Comparison of ENCODE assay signal across 31 mouse cellular contexts in the genomic region with DNA sequence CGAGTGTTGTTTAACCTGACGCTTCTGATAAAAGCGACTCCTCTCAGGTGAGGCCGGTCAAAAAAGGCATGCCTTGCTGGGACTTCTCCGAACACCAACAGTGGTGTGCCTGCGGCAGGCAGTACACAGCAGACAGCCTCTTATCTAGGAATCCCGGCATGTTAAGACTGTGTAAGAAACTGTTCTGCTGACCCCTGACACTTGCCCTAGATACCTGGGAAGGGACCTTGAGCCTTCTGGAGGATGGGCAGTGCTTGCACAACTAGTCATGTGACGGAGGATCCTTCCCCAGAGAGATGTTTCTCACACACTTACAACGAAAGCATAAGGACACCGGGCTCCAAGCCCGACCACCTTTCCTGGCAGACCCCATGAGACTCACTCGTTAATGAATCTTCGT. TPM values are rescaled to one million over a fixed set of nuclear protein-coding genes. Genes with fewer than 3 reads are reported as not detected.
A peak's percentile ranks its signal among the peaks of the same experiment; 100 is the strongest.
DNase-seq lines count a peak whose midpoint lies in the region; ATAC-seq and TF ChIP-seq lines count a peak whose summit lies in the region.
"Had no signal": no experiment of that assay in that cellular context is flagged by ENCODE, and none has a peak within 500 bp of the region (broad histone marks: within the 10 kb centered on the region; RNA-seq: fewer than 3 reads in every experiment).

No protein-coding gene starts in this region.

- no peak overlapping the region for H3K4me2 ChIP-seq in hindbrain, embryonic 13.5 days
- H3K4me2 ChIP-seq in kidney, embryonic 16.5 days (replicated peaks; ENCODE audit: low read depth, low read length), result no peak overlapping the region
- H3K4me2 ChIP-seq in intestine, embryonic 16.5 days (ENCODE audit: low read depth, low read length), result 0 out of 2 replicates have a peak overlapping the region, but pooled peaks have one; percentile 4
- H3K4me2 ChIP-seq: embryonic facial prominence, embryonic 12.5 days; heart, embryonic 12.5 days; liver, embryonic 15.5 days; lung, embryonic 15.5 days had no signal

- 85% methylated on average over 13 of the region's 13 CpGs for WGBS in hindbrain, embryonic 13.5 days
- 85% methylated on average over 13 of the region's 13 CpGs for WGBS in hindbrain, embryonic 10.5 days
- WGBS in kidney, embryonic 16.5 days, result 84% methylated on average over 13 of the region's 13 CpGs
- WGBS in intestine, embryonic 16.5 days, result 46% methylated on average over 13 of the region's 13 CpGs

- no peak for DNase-seq in hindbrain, embryonic 10.5 days (ENCODE audit: low spot score)
- DNase-seq in kidney, adult 9 months, result peak; percentile 48
- peak; percentile 40 to 72 for DNase-seq in kidney, postnatal 36 days
- DNase-seq in layer of hippocampus, adult 2 months (ENCODE audit: low spot score in 2 of 2), result no peak
- DNase-seq: adrenal gland, postnatal 14 days; cerebellum, adult 11-12 months; cerebellum, adult 9-11 months; embryo, embryonic 11 days; gastrocnemius, postnatal 25 days; heart, adult 11 months; heart, postnatal 4 days; layer of hippocampus, postnatal 36 days; liver; retina, postnatal 1 day; right cerebral cortex, postnatal 25 days; spleen, adult 18-20 months; thymus, postnatal 14 days had no signal

- TF ChIP-seq CTCF in layer of hippocampus, adult 2 months (conservative IDR thresholded peaks at IDR 0.05), result no peak

- no peak for ATAC-seq in hindbrain, embryonic 13.5 days (ENCODE audit: low FRiP score)
- no peak for ATAC-seq in kidney, embryonic 16.5 days (ENCODE audit: low FRiP score, low TSS enrichment)
- ATAC-seq in intestine, embryonic 16.5 days, result peak; percentile 85
- no peak for ATAC-seq in activated CD4-positive, CD25-positive, alpha-beta regulatory T cell, adult 4 months
- ATAC-seq: forebrain, embryonic 14.5 days; hindbrain, embryonic 16.5 days; Patski had no signal

- no peak overlapping the region for H3K4me3 ChIP-seq in hindbrain, embryonic 13.5 days
- no peak overlapping the region for H3K4me3 ChIP-seq in hindbrain, embryonic 10.5 days
- no peak overlapping the region for H3K4me3 ChIP-seq in kidney, embryonic 16.5 days (ENCODE audit: low read length)
- H3K4me3 ChIP-seq in intestine, embryonic 16.5 days (ENCODE audit: low read length), result no peak overlapping the region
- no peak overlapping the region for H3K4me3 ChIP-seq in layer of hippocampus, adult 2 months
- H3K4me3 ChIP-seq: embryonic facial prominence, embryonic 12.5 days; heart, embryonic 12.5 days; liver, embryonic 15.5 days; lung, embryonic 15.5 days; midbrain, embryonic 10.5 days; myocyte had no signal

- 0 out of 2 replicates have a peak, but pooled peaks cover 4% of the 10 kb centered on the region for H3K4me1 ChIP-seq in hindbrain, embryonic 13.5 days (replicated peaks)
- peaks cover 17% of the 10 kb centered on the region for H3K4me1 ChIP-seq in hindbrain, embryonic 10.5 days (replicated peaks)
- H3K4me1 ChIP-seq in kidney, embryonic 16.5 days (ENCODE audit: insufficient read depth, low read length), result peaks cover 9% of the 10 kb centered on the region
- H3K4me1 ChIP-seq in intestine, embryonic 16.5 days (ENCODE audit: control insufficient read depth, insufficient read depth, low read length), result peaks cover 17% of the 10 kb centered on the region

- no peaks in the 10 kb centered on the region for H3K36me3 ChIP-seq in hindbrain, embryonic 13.5 days
- H3K36me3 ChIP-seq in hindbrain, embryonic 10.5 days, result 0 out of 2 replicates have a peak, but pooled peaks cover 5% of the 10 kb centered on the region
- H3K36me3 ChIP-seq in kidney, embryonic 16.5 days (ENCODE audit: insufficient read depth, low read length), result 0 out of 2 replicates have a peak, but pooled peaks cover 6% of the 10 kb centered on the region
- no peaks in the 10 kb centered on the region; the same call in 1 of the 2 replicates for H3K36me3 ChIP-seq in intestine, embryonic 16.5 days (ENCODE audit: control insufficient read depth, insufficient read depth, low read length)
- H3K36me3 ChIP-seq: heart, embryonic 12.5 days; liver, embryonic 15.5 days; lung, embryonic 15.5 days had no signal

- no peaks in the 10 kb centered on the region for H3K27me3 ChIP-seq in hindbrain, embryonic 13.5 days
- no peaks in the 10 kb centered on the region for H3K27me3 ChIP-seq in hindbrain, embryonic 10.5 days (ENCODE audit: insufficient read depth, poor library complexity, severe bottlenecking)
- H3K27me3 ChIP-seq in kidney, embryonic 16.5 days (ENCODE audit: insufficient read depth, low read length), result no peaks in the 10 kb centered on the region
- no peaks in the 10 kb centered on the region for H3K27me3 ChIP-seq in intestine, embryonic 16.5 days (replicated peaks; ENCODE audit: control insufficient read depth, insufficient read depth, low read length)
- H3K27me3 ChIP-seq: embryonic facial prominence, embryonic 12.5 days; heart, embryonic 12.5 days; liver, embryonic 15.5 days; lung, embryonic 15.5 days; Patski had no signal

- H3K27ac ChIP-seq in hindbrain, embryonic 13.5 days, result peak overlapping the region; percentile 42; the same call in 1 of the 2 replicates
- no peak overlapping the region for H3K27ac ChIP-seq in hindbrain, embryonic 10.5 days
- H3K27ac ChIP-seq in kidney, embryonic 16.5 days (ENCODE audit: low read length), result no peak overlapping the region
- peak overlapping the region; percentile 39; the same call in 1 of the 2 replicates for H3K27ac ChIP-seq in intestine, embryonic 16.5 days (ENCODE audit: low read length)
- H3K27ac ChIP-seq in layer of hippocampus, adult 2 months, result no peak overlapping the region
- H3K27ac ChIP-seq: embryonic facial prominence, embryonic 12.5 days; kidney, postnatal 0 days; liver, embryonic 15.5 days; lung, embryonic 15.5 days; midbrain, embryonic 10.5 days had no signal

- no peak overlapping the region for H3K9ac ChIP-seq in hindbrain, embryonic 13.5 days
- no peak overlapping the region for H3K9ac ChIP-seq in kidney, embryonic 16.5 days (replicated peaks; ENCODE audit: low read length)
- H3K9ac ChIP-seq in intestine, embryonic 16.5 days (ENCODE audit: low read depth, low read length), result no peak overlapping the region
- H3K9ac ChIP-seq: embryonic facial prominence, embryonic 12.5 days; heart, embryonic 12.5 days; liver, embryonic 15.5 days; lung, embryonic 15.5 days had no signal

- H3K9me3 ChIP-seq in hindbrain, embryonic 13.5 days, result no peaks in the 10 kb centered on the region
- no peaks in the 10 kb centered on the region for H3K9me3 ChIP-seq in hindbrain, embryonic 10.5 days
- H3K9me3 ChIP-seq in kidney, embryonic 16.5 days (ENCODE audit: low read length), result no peaks in the 10 kb centered on the region
- H3K9me3 ChIP-seq in intestine, embryonic 16.5 days (ENCODE audit: control insufficient read depth, low read length), result no peaks in the 10 kb centered on the region
- H3K9me3 ChIP-seq: heart, embryonic 12.5 days; liver, embryonic 15.5 days; lung, embryonic 15.5 days; midbrain, embryonic 10.5 days had no signal

RNA-seq across cellular contexts. Expression of gene Wipf1, which starts 28.7 kb away (rescaled TPM):
- 2.3 and 2.5 TPM in 2 replicates for polyA plus RNA-seq in hindbrain, embryonic 13.5 days (2015; fragmentation: Nextera tagmentation; extraction: Ambion mirVana)
- 8.6 TPM in 2 replicates for polyA plus RNA-seq in hindbrain, embryonic 10.5 days (2016; fragmentation: Nextera tagmentation; extraction: Ambion mirVana)
- 8.6 and 10.4 TPM in 2 replicates for polyA plus RNA-seq in kidney, embryonic 16.5 days (2015; fragmentation: Nextera tagmentation; extraction: Ambion mirVana)
- 9.0 and 10.7 TPM in 2 replicates for polyA plus RNA-seq in intestine, embryonic 16.5 days (2015; fragmentation: Nextera tagmentation; extraction: Ambion mirVana)
- total RNA-seq in layer of hippocampus, adult 2 months (2021), result 1 to 10 TPM; 8.1 to 10.0 TPM
- polyA plus RNA-seq in activated CD4-positive, CD25-positive, alpha-beta regulatory T cell, adult 4 months (2017; shearing (Covaris generic)), result 10 to 100 TPM; 70.1 to 72.4 TPM

Comparison
In these comparisons a context has a peak if more than half of its experiments do, and no peak if none do; other contexts are left out.
1. H3K27ac ChIP-seq: peak in hindbrain, embryonic 13.5 days (single experiment) and intestine, embryonic 16.5 days (single experiment); none in hindbrain, embryonic 10.5 days (single experiment), kidney, embryonic 16.5 days (single experiment) and layer of hippocampus, adult 2 months (single experiment).
2. DNase-seq: peak in kidney, adult 9 months (single experiment) and kidney, postnatal 36 days (2 of 2); none in hindbrain, embryonic 10.5 days (single experiment) and layer of hippocampus, adult 2 months (0 of 2).